Mouse (Mus musculus) hindbrain, embryonic 10.5 days (tissue): ENCODE measurements around the gene 9330182L06Rik. TPM values are rescaled to one million over a fixed set of nuclear protein-coding genes. Genes with fewer than 3 reads are reported as not detected.

Source experiments
- DNase-seq: peaks from one replicate; pipeline ENCODE4 v3.0.0-alpha.2; 2017; ENCODE audit warnings: low spot score
- H3K27ac ChIP-seq: fragments of 300-500 bp; sonication (generic); 2 replicates; pipeline ENCODE4 v1.5.1; 2016; ENCODE audit warnings: mild to moderate bottlenecking, moderate library complexity
- H3K27me3 ChIP-seq: fragments of 300-500 bp; sonication (generic); 2 replicates; pipeline ENCODE4 v1.6.1; 2016; ENCODE audit warnings: mild to moderate bottlenecking; ENCODE audit not compliant: poor library complexity, insufficient read depth, severe bottlenecking
- H3K36me3 ChIP-seq: fragments of 300-500 bp; sonication (generic); 2 replicates; pipeline ENCODE4 v1.6.1; 2016; ENCODE audit warnings: mild to moderate bottlenecking, moderate library complexity
- H3K4me1 ChIP-seq: fragments of 300-500 bp; sonication (generic); replicated peaks from 2 replicates; pipeline ENCODE4 v1.6.1; 2016; ENCODE audit warnings: mild to moderate bottlenecking
- H3K4me3 ChIP-seq: fragments of 300-500 bp; sonication (generic); 2 replicates; pipeline ENCODE4 v1.5.1; 2016; ENCODE audit warnings: mild to moderate bottlenecking, moderate library complexity
- H3K9me3 ChIP-seq: fragments of 300-500 bp; sonication (generic); 2 replicates; pipeline ENCODE4 v1.6.1; 2016; ENCODE audit warnings: mild to moderate bottlenecking, moderate library complexity
- whole genome bisulfite sequencing: fragments of 180-500 bp; shearing (Covaris S2); methylation state at CpG from one replicate; pipeline ENCODE4 v1.1.7; 2016; 5-methylcytosine and 5-hydroxymethylcytosine counted together
- polyA plus RNA-seq: library from polyadenylated mRNA; unstranded; fragments of >200 nt; fragmentation: Nextera tagmentation; extraction: Ambion mirVana; gene quantifications from 2 replicates; pipeline ENCODE4 v1.2.1, GENCODE M21; 2016

Gene 9330182L06Rik
- polyA plus RNA-seq, 1 experiment from 2014 or later, result 5.3 TPM

GRCm38 (mm10) chr5:9373341-9373740, 107.4 kb downstream of the 9330182L06Rik start:
- DNase-seq, result no peak

GRCm38 (mm10) chr5:9389968-9390367, 124.0 kb downstream of the 9330182L06Rik start:
- Histone ChIP-seq H3K36me3 (no peaks in the 10 kb centered on the region), H3K9me3 (no peaks in the 10 kb centered on the region), H3K4me3 (no peak overlapping the region), H3K4me1 (no peaks in the 10 kb centered on the region), H3K27ac (no peak overlapping the region), H3K27me3 (no peaks in the 10 kb centered on the region)
- no peak for DNase-seq
- 86% methylated on average over 7 of the region's 7 CpGs for whole genome bisulfite sequencing

More at GRCm38 (mm10) chr5:9373341-9373740, 107.4 kb downstream of the 9330182L06Rik start:
- no peak overlapping the region for H3K4me3 ChIP-seq
- no peaks in the 10 kb centered on the region for H3K9me3 ChIP-seq
- no peaks in the 10 kb centered on the region for H3K27me3 ChIP-seq
- H3K27ac ChIP-seq, result no peak overlapping the region
- WGBS, result 84% methylated on average over 4 of the region's 4 CpGs
- no peaks in the 10 kb centered on the region for H3K36me3 ChIP-seq
- H3K4me1 ChIP-seq, result no peaks in the 10 kb centered on the region

- WGBS, result 71% methylated on average over 1 of the region's 1 CpGs
- Histone ChIP-seq H3K9me3 (no peaks in the 10 kb centered on the region), H3K27ac (no peak overlapping the region), H3K4me1 (no peaks in the 10 kb centered on the region), H3K36me3 (no peaks in the 10 kb centered on the region), H3K27me3 (no peaks in the 10 kb centered on the region), H3K4me3 (no peak overlapping the region)
- DNase-seq, result no peak
Observed at GRCm38 (mm10) chr5:9391858-9392393, 126.0 kb downstream of the 9330182L06Rik start.

DNA sequence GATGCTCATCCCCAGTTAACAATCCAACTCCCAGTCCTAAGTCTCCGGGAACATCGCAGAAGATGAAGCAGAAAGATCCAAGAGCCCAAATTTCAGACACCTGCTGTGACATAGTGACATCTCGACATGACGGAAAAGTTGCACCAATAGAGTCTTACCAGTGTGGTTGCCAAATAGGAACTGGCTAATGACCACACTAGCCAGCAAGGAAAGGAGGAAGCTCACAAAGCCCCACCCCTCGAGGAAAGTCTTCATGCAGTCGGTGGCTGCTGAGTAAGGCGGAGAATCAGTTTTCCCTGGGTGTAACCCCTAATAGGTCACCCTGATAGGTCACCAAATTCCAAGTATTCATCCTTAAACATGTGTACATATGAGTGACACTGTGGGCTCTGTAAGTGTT, 151.2 kb downstream of the 9330182L06Rik start:
- Histone ChIP-seq H3K36me3 (no peaks in the 10 kb centered on the region), H3K9me3 (no peaks in the 10 kb centered on the region), H3K4me1 (no peaks in the 10 kb centered on the region), H3K27me3 (no peaks in the 10 kb centered on the region), H3K4me3 (no peak overlapping the region), H3K27ac (no peak overlapping the region)
- no peak for DNase-seq
- WGBS, result 87% methylated on average over 7 of the region's 7 CpGs

GRCm38 (mm10) chr5:9417802-9418201, 151.9 kb downstream of the 9330182L06Rik start:
- Histone ChIP-seq H3K4me3 (no peak overlapping the region), H3K4me1 (no peaks in the 10 kb centered on the region), H3K27me3 (no peaks in the 10 kb centered on the region), H3K36me3 (no peaks in the 10 kb centered on the region), H3K9me3 (no peaks in the 10 kb centered on the region), H3K27ac (no peak overlapping the region)
- DNase-seq, result no peak
- 72% methylated on average over 9 of the region's 9 CpGs for WGBS

DNA sequence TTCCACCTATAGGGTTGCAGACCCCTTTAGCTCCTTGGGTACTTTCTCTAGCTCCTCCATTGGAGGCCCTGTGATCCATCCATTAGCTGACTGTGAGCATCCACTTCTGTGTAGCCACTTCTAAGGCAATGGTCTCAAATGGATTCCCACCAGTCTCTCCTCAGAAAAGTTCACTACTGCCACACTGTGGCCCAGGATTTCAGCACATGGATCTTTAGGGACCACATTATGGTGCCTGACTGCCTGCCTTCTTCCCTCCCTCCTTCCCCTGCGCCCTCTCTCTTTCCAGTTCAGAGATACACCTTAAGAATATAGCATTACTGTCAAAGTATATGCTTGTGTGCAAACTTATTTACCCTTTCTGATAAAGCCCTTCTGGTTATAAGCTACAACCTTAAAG, 154.0 kb downstream of the 9330182L06Rik start:
- no peak overlapping the region for H3K27ac ChIP-seq
- H3K27me3 ChIP-seq, result no peaks in the 10 kb centered on the region
- no peak overlapping the region for H3K4me3 ChIP-seq
- no peaks in the 10 kb centered on the region for H3K36me3 ChIP-seq
- H3K9me3 ChIP-seq, result no peaks in the 10 kb centered on the region
- WGBS, result 61% methylated on average over 1 of the region's 1 CpGs
- peak; percentile 12 for DNase-seq
- H3K4me1 ChIP-seq, result 0 out of 2 replicates have a peak, but pooled peaks cover 3% of the 10 kb centered on the region

- Histone ChIP-seq H3K4me1 (0 out of 2 replicates have a peak, but pooled peaks cover 3% of the 10 kb centered on the region), H3K27ac (no peak overlapping the region), H3K27me3 (no peaks in the 10 kb centered on the region), H3K36me3 (no peaks in the 10 kb centered on the region), H3K9me3 (no peaks in the 10 kb centered on the region), H3K4me3 (no peak overlapping the region)
- DNase-seq, result no peak
- WGBS, result 68% methylated on average over 2 of the region's 2 CpGs
Observed at GRCm38 (mm10) chr5:9424464-9424863, 158.5 kb downstream of the 9330182L06Rik start.

DNA sequence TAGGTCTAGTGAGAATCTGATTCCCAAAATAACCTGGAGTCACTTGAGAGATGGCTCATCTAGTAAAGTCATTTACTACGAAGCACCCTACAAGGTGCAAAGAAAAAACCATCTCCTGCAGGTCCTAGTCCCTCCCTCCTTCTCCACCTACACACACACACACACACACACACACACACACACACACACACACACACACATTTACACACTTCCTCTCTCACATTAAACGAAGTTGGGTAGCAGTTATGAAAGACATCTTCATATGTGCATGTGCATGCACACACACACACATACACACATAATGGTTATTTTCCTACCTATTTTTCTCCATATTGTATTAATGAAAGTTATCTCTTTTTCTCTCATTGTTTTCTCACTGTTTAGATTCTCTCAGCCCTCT, 161.2 kb downstream of the 9330182L06Rik start:
- 71% methylated on average over 2 of the region's 2 CpGs for WGBS
- Histone ChIP-seq H3K4me3 (no peak overlapping the region), H3K9me3 (no peaks in the 10 kb centered on the region), H3K36me3 (no peaks in the 10 kb centered on the region), H3K4me1 (0 out of 2 replicates have a peak, but pooled peaks cover 3% of the 10 kb centered on the region), H3K27ac (no peak overlapping the region), H3K27me3 (no peaks in the 10 kb centered on the region)
- no peak for DNase-seq

GRCm38 (mm10) chr5:9427581-9428241, 161.8 kb downstream of the 9330182L06Rik start:
- peak; percentile 49 for DNase-seq
- H3K27me3 ChIP-seq, result no peaks in the 10 kb centered on the region
- 0 out of 2 replicates have a peak, but pooled peaks cover 3% of the 10 kb centered on the region for H3K4me1 ChIP-seq
- H3K4me3 ChIP-seq, result no peak overlapping the region
- WGBS, result 47% methylated on average over 10 of the region's 10 CpGs
- H3K36me3 ChIP-seq, result no peaks in the 10 kb centered on the region
- H3K27ac ChIP-seq, result no peak overlapping the region
- H3K9me3 ChIP-seq, result no peaks in the 10 kb centered on the region

DNA sequence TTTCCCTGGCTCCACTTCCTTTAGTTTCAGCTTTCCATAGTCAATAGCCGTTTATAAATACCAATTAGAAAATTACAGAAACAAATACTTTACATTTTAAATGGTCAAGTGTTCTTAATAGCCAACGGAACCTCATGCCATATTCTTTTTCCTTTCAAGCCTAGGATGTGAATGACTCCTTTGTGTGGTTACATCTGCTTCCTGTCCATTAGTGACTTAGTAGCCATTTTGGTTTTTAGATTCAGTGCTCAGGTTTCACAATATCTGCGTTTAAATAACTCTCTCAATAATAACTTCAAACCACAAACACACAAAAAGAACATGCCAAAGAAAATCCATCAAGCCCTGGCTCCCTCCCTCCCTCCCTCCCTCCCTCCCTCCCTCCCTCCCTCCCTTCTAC, 162.8 kb downstream of the 9330182L06Rik start:
- Histone ChIP-seq H3K4me3 (no peak overlapping the region), H3K36me3 (no peaks in the 10 kb centered on the region), H3K27me3 (no peaks in the 10 kb centered on the region), H3K27ac (no peak overlapping the region), H3K4me1 (0 out of 2 replicates have a peak, but pooled peaks cover 3% of the 10 kb centered on the region), H3K9me3 (no peaks in the 10 kb centered on the region)
- no peak for DNase-seq
- 77% methylated on average over 3 of the region's 3 CpGs for WGBS

- peak; percentile 25 for DNase-seq
- 20% methylated on average over 1 of the region's 1 CpGs for WGBS
Observed at GRCm38 (mm10) chr5:9446146-9446545, 180.2 kb downstream of the 9330182L06Rik start.

GRCm38 (mm10) chr5:9448931-9449330, 183.0 kb downstream of the 9330182L06Rik start:
- H3K4me1 ChIP-seq, result no peaks in the 10 kb centered on the region
- 90% methylated on average over 6 of the region's 6 CpGs for WGBS
- no peak overlapping the region for H3K4me3 ChIP-seq
- no peak for DNase-seq
- no peak overlapping the region for H3K27ac ChIP-seq
- no peaks in the 10 kb centered on the region for H3K36me3 ChIP-seq
- no peaks in the 10 kb centered on the region for H3K27me3 ChIP-seq
- no peaks in the 10 kb centered on the region for H3K9me3 ChIP-seq

More at GRCm38 (mm10) chr5:9446146-9446545, 180.2 kb downstream of the 9330182L06Rik start:
- Histone ChIP-seq H3K27me3 (no peaks in the 10 kb centered on the region), H3K27ac (no peak overlapping the region), H3K9me3 (no peaks in the 10 kb centered on the region), H3K36me3 (no peaks in the 10 kb centered on the region), H3K4me3 (no peak overlapping the region), H3K4me1 (no peaks in the 10 kb centered on the region)

DNA sequence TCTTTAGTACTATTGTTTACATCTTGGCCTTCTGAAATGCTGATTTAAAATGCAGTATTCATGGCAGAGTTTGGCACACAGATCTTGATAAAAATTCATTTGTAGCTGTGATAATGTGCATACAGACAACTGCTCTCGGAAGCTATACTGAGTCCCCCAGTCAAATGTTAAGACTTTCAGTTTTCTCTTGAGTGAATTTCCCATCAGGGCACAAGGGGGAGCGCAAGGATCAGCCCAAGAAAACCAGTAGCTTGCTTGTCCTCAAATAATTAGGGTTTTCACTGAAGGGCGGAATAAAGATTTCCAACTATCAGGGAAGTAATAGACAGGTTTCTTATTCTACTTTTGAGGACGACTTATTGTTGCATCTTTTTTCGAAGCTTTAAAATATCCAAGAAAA, 183.7 kb downstream of the 9330182L06Rik start:
- WGBS, result 75% methylated on average over 5 of the region's 5 CpGs
- Histone ChIP-seq H3K4me1 (no peaks in the 10 kb centered on the region), H3K27me3 (no peaks in the 10 kb centered on the region), H3K36me3 (no peaks in the 10 kb centered on the region), H3K4me3 (no peak overlapping the region), H3K9me3 (no peaks in the 10 kb centered on the region), H3K27ac (no peak overlapping the region)
- DNase-seq, result no peak
